ENCODE assay signal across 14 mouse cellular contexts in genomic region chr8:121396151-121396550, GRCm38 (mm10).
DNase-seq lines count a peak whose midpoint lies in the region; ATAC-seq and TF ChIP-seq lines count a peak whose summit lies in the region.
"Had no signal": no experiment of that assay in that cellular context is flagged by ENCODE, and none has a peak within 500 bp of the region (broad histone marks: within the 10 kb centered on the region; RNA-seq: fewer than 3 reads in every experiment).

No protein-coding gene starts in this region.

- ATAC-seq in heart, embryonic 11.5 days (replicated peaks; ENCODE audit: insufficient number of reproducible peaks, low FRiP score, low TSS enrichment): no peak
- no peak for ATAC-seq in midbrain, embryonic 12.5 days (ENCODE audit: low FRiP score, low read depth)
- ATAC-seq in midbrain, postnatal 0 days (ENCODE audit: low FRiP score): no peak
- ATAC-seq in stomach, postnatal 0 days (ENCODE audit: low FRiP score, low TSS enrichment): no peak
- ATAC-seq: CD4-positive, CD25-positive, alpha-beta regulatory T cell, adult 4 months; hindbrain, embryonic 16.5 days had no signal

- H3K27me3 ChIP-seq in heart, embryonic 11.5 days (ENCODE audit: control insufficient read depth, insufficient read depth, low read length): peaks cover 7% of the 10 kb centered on the region
- peaks cover 83% of the 10 kb centered on the region for H3K27me3 ChIP-seq in midbrain, embryonic 12.5 days
- peaks cover 29% of the 10 kb centered on the region for H3K27me3 ChIP-seq in midbrain, postnatal 0 days (ENCODE audit: insufficient read depth, low read length)
- H3K27me3 ChIP-seq in stomach, postnatal 0 days (ENCODE audit: control insufficient read depth, insufficient read depth, low read length): peaks cover 3% of the 10 kb centered on the region; the same call in 1 of the 2 replicates

- H3K36me3 ChIP-seq in heart, embryonic 11.5 days (ENCODE audit: control insufficient read depth, insufficient read depth, low read length): no peaks in the 10 kb centered on the region
- no peaks in the 10 kb centered on the region for H3K36me3 ChIP-seq in midbrain, embryonic 12.5 days
- H3K36me3 ChIP-seq in midbrain, postnatal 0 days (ENCODE audit: insufficient read depth, low read length): no peaks in the 10 kb centered on the region
- H3K36me3 ChIP-seq in stomach, postnatal 0 days (ENCODE audit: control insufficient read depth, insufficient read depth, low read length): no peaks in the 10 kb centered on the region

- no peak for TF ChIP-seq EP300 in stomach, postnatal 0 days (optimal IDR thresholded peaks at IDR 0.05)

- no peak overlapping the region for H3K9ac ChIP-seq in heart, embryonic 11.5 days (ENCODE audit: low read depth, low read length)
- H3K9ac ChIP-seq in midbrain, embryonic 12.5 days (replicated peaks): no peak overlapping the region
- H3K9ac ChIP-seq in midbrain, postnatal 0 days (replicated peaks; ENCODE audit: low read length, poor library complexity, severe bottlenecking): no peak overlapping the region
- H3K9ac ChIP-seq in stomach, postnatal 0 days (ENCODE audit: low read length): no peak overlapping the region

- no peak for TF ChIP-seq CTCF in midbrain, postnatal 0 days (IDR thresholded peaks at IDR 0.05)
- TF ChIP-seq CTCF in stomach, postnatal 0 days (IDR thresholded peaks at IDR 0.05; ENCODE audit: low read depth): no peak

- H3K27ac ChIP-seq in heart, embryonic 11.5 days (ENCODE audit: low read depth, low read length): no peak overlapping the region
- H3K27ac ChIP-seq in midbrain, embryonic 12.5 days (replicated peaks): peak overlapping the region; percentile 52; the same call in 1 of the 2 replicates
- H3K27ac ChIP-seq in midbrain, postnatal 0 days (ENCODE audit: low read depth, low read length): no peak overlapping the region
- no peak overlapping the region for H3K27ac ChIP-seq in stomach, postnatal 0 days (replicated peaks)
- H3K27ac ChIP-seq: layer of hippocampus, adult 2 months had no signal

- peaks cover 12% of the 10 kb centered on the region; the same call in 1 of the 2 replicates for H3K4me1 ChIP-seq in heart, embryonic 11.5 days (ENCODE audit: control insufficient read depth, insufficient read depth, low read length)
- peaks cover 30% of the 10 kb centered on the region for H3K4me1 ChIP-seq in midbrain, embryonic 12.5 days
- H3K4me1 ChIP-seq in midbrain, postnatal 0 days (ENCODE audit: insufficient read depth, low read length): no peaks in the 10 kb centered on the region
- H3K4me1 ChIP-seq in stomach, postnatal 0 days (replicated peaks; ENCODE audit: control insufficient read depth, insufficient read depth): no peaks in the 10 kb centered on the region

- H3K4me2 ChIP-seq in heart, embryonic 11.5 days: peak overlapping the region; percentile 14; the same call in 1 of the 2 replicates
- peak overlapping the region; percentile 30 for H3K4me2 ChIP-seq in midbrain, embryonic 12.5 days (replicated peaks)
- H3K4me2 ChIP-seq in midbrain, postnatal 0 days (ENCODE audit: low read depth, low read length, poor library complexity, severe bottlenecking): no peak overlapping the region
- 0 out of 2 replicates have a peak overlapping the region, but pooled peaks have one; percentile 11 for H3K4me2 ChIP-seq in stomach, postnatal 0 days (replicated peaks; ENCODE audit: low read depth)

- DNase-seq in heart, postnatal 25 days (ENCODE audit: low spot score): no peak
- no peak for DNase-seq in midbrain, postnatal 0 days (ENCODE audit: low spot score)
- DNase-seq in kidney, postnatal 14 days: peak; percentile 53
- DNase-seq in stomach, postnatal 0 days (ENCODE audit: low spot score): no peak
- DNase-seq in right cerebral cortex, postnatal 4 days: no peak
- no peak for DNase-seq in left cerebral cortex, adult 11 months (ENCODE audit: low spot score)
- DNase-seq: cerebellum, adult 8-10 months; lung, adult 2 months; spleen, adult 18-20 months had no signal

- no peak overlapping the region for H3K4me3 ChIP-seq in heart, embryonic 11.5 days (ENCODE audit: low read depth, low read length)
- 0 out of 2 replicates have a peak overlapping the region, but pooled peaks have one; percentile 3 for H3K4me3 ChIP-seq in midbrain, embryonic 12.5 days
- H3K4me3 ChIP-seq in midbrain, postnatal 0 days (ENCODE audit: low read depth, low read length): no peak overlapping the region
- no peak overlapping the region for H3K4me3 ChIP-seq in stomach, postnatal 0 days (ENCODE audit: low read depth, low read length)
- H3K4me3 ChIP-seq: layer of hippocampus, adult 2 months had no signal

- H3K9me3 ChIP-seq in heart, embryonic 11.5 days (replicated peaks; ENCODE audit: control insufficient read depth, low read length): no peaks in the 10 kb centered on the region
- H3K9me3 ChIP-seq in midbrain, embryonic 12.5 days: no peaks in the 10 kb centered on the region
- H3K9me3 ChIP-seq in midbrain, postnatal 0 days (ENCODE audit: low read length): no peaks in the 10 kb centered on the region
- no peaks in the 10 kb centered on the region for H3K9me3 ChIP-seq in stomach, postnatal 0 days (ENCODE audit: control insufficient read depth, low read length)

- intact Hi-C loops in heart, postnatal 25 days (cut with DNase I): loop anchor here (2.0 kb wide), 1 partner anchor 117 kb away; no protein-coding TSS in a partner anchor

- WGBS in heart, embryonic 11.5 days (ENCODE audit: insufficient replicate concordance): 30% methylated on average over 11 of the region's 11 CpGs
- 3% methylated on average over 11 of the region's 11 CpGs for WGBS in midbrain, embryonic 12.5 days
- 21% methylated on average over 11 of the region's 11 CpGs for WGBS in midbrain, postnatal 0 days
- WGBS in stomach, postnatal 0 days: 14% methylated on average over 11 of the region's 11 CpGs
